Mouse (Mus musculus) MEL (cell line): ENCODE results near the gene Zfp653. TPM values are rescaled to one million over a fixed set of nuclear protein-coding genes. Genes with fewer than 3 reads are reported as not detected.

Experiments
- DNase-seq: peaks from one replicate; pipeline ENCODE4 v3.0.0; 2011; ENCODE audit warnings: low read depth, low spot score
- H3K27ac ChIP-seq: 2 replicates; pipeline ENCODE4 v1.5.1; 2012; ENCODE audit warnings: low read depth, mild to moderate bottlenecking, control low read depth, low read length, moderate library complexity; ENCODE audit not compliant: control insufficient read depth
- H3K27me3 ChIP-seq, 2 experiments: fragments of 150-350 bp in 1 of 2; sonication (generic) in 1 of 2; 2 replicates each; pipeline ENCODE4 v1.6.1; 2012; ENCODE audit warnings: low read length in 2 of 2, mild to moderate bottlenecking in 2 of 2, improper control_type of control experiment in 1 of 2, moderate library complexity in 1 of 2; ENCODE audit not compliant: insufficient read depth in 2 of 2, control insufficient read depth in 1 of 2
- H3K36me3 ChIP-seq, 2 experiments: 2 replicates each; pipeline ENCODE4 v1.6.1; 2012 to 2014; ENCODE audit warnings: low read length in 2 of 2, improper control_type of control experiment in 1 of 2, inconsistent platforms in 1 of 2, mild to moderate bottlenecking in 1 of 2; ENCODE audit not compliant: insufficient read depth in 2 of 2, control insufficient read depth in 1 of 2
- H3K4me1 ChIP-seq, 2 experiments: fragments of 150-350 bp in 1 of 2; sonication (generic) in 1 of 2; 2 replicates each; pipeline ENCODE4 v1.6.1; 2012; ENCODE audit warnings: low read length in 2 of 2, improper control_type of control experiment in 1 of 2, mild to moderate bottlenecking in 1 of 2; ENCODE audit not compliant: insufficient read depth in 2 of 2, control insufficient read depth in 1 of 2
- H3K4me3 ChIP-seq, 2 experiments: fragments of 150-350 bp in 1 of 2; sonication (generic) in 1 of 2; 2 replicates each; pipeline ENCODE4 v1.5.1; 2012; ENCODE audit warnings: low read depth in 2 of 2, low read length in 2 of 2, mild to moderate bottlenecking in 2 of 2, moderate library complexity in 2 of 2, control low read depth in 1 of 2, improper control_type of control experiment in 1 of 2; ENCODE audit not compliant: control insufficient read depth in 1 of 2, insufficient read depth in 1 of 2
- H3K79me2 ChIP-seq: 2 replicates; pipeline ENCODE4 v1.6.1; 2012; ENCODE audit warnings: mild to moderate bottlenecking, low read length, moderate library complexity; ENCODE audit not compliant: control insufficient read depth, poor library complexity, insufficient read depth
- H3K9ac ChIP-seq: 2 replicates; pipeline ENCODE4 v1.6.1; 2012; ENCODE audit warnings: low read depth, mild to moderate bottlenecking, control low read depth, low read length, moderate library complexity; ENCODE audit not compliant: control insufficient read depth, poor library complexity, severe bottlenecking
- H3K9me3 ChIP-seq: fragments of 150-350 bp; sonication (generic); replicated peaks from 2 replicates; pipeline ENCODE4 v1.6.1; 2012; ENCODE audit warnings: mild to moderate bottlenecking, low read length, improper control_type of control experiment, moderate library complexity; ENCODE audit not compliant: insufficient read depth
- CHD1 ChIP-seq: IDR thresholded peaks from 2 replicates; pipeline ENCODE4 v1.6.1; 2012; ENCODE audit warnings: low read depth, mild to moderate bottlenecking, inconsistent platforms, low read length, improper control_type of control experiment
- CHD2 ChIP-seq: IDR thresholded peaks from 2 replicates; pipeline ENCODE4 v1.6.1; 2011; ENCODE audit warnings: low read length, improper control_type of control experiment
- ELF1 ChIP-seq: IDR thresholded peaks from 2 replicates; pipeline ENCODE4 v1.6.1; 2014; ENCODE audit warnings: low read depth, mild to moderate bottlenecking, inconsistent platforms, low read length, improper control_type of control experiment, moderate library complexity
- GABPA ChIP-seq: IDR thresholded peaks from 2 replicates; pipeline ENCODE4 v1.6.1; 2012; ENCODE audit warnings: low read depth, mild to moderate bottlenecking, inconsistent platforms, low read length, improper control_type of control experiment, moderate library complexity
- GATA1 ChIP-seq: IDR thresholded peaks from 2 replicates; pipeline ENCODE4 v1.6.1; 2011; ENCODE audit warnings: low read depth, low read length, improper control_type of control experiment
- HCFC1 ChIP-seq: IDR thresholded peaks from 2 replicates; pipeline ENCODE4 v1.6.1; 2012; ENCODE audit warnings: low read depth, mild to moderate bottlenecking, inconsistent platforms, low read length, improper control_type of control experiment, moderate library complexity
- KAT2A ChIP-seq: conservative IDR thresholded peaks from 2 replicates; pipeline ENCODE4 v1.6.1; 2012; ENCODE audit warnings: low read depth, low read length, improper control_type of control experiment, inconsistent platforms
- MAZ ChIP-seq: IDR thresholded peaks from 2 replicates; pipeline ENCODE4 v1.6.1; 2012; ENCODE audit warnings: low read depth, mild to moderate bottlenecking, inconsistent platforms, low read length, improper control_type of control experiment
- POLR2A ChIP-seq, 2 experiments: IDR thresholded peaks; 2 replicates each; pipeline ENCODE4 v1.6.1; 2011 to 2012; ENCODE audit warnings: low read length in 2 of 2, mild to moderate bottlenecking in 2 of 2, control low read depth in 1 of 2, improper control_type of control experiment in 1 of 2, low read depth in 1 of 2, moderate library complexity in 1 of 2; ENCODE audit not compliant: control insufficient read depth in 1 of 2, insufficient read depth in 1 of 2, poor library complexity in 1 of 2
- RAD21 ChIP-seq: IDR thresholded peaks from 2 replicates; pipeline ENCODE4 v1.6.1; 2011; ENCODE audit warnings: mild to moderate bottlenecking, low read depth, low read length, improper control_type of control experiment
- TAL1 ChIP-seq: IDR thresholded peaks from 2 replicates; pipeline ENCODE4 v1.6.1; 2012; ENCODE audit warnings: mild to moderate bottlenecking, inconsistent platforms, low read length, moderate library complexity, mixed read lengths
- UBTF ChIP-seq: IDR thresholded peaks from 2 replicates; pipeline ENCODE4 v1.6.1; 2012; ENCODE audit warnings: low read depth, mild to moderate bottlenecking, inconsistent platforms, low read length, improper control_type of control experiment, moderate library complexity, borderline replicate concordance; ENCODE audit not compliant: insufficient read depth
- ZMIZ1 ChIP-seq: IDR thresholded peaks from 2 replicates; pipeline ENCODE4 v1.6.1; 2012; ENCODE audit warnings: low read depth, mild to moderate bottlenecking, inconsistent platforms, low read length, improper control_type of control experiment, moderate library complexity
- ZNF384 ChIP-seq: IDR thresholded peaks from 2 replicates; pipeline ENCODE4 v1.6.1; 2012; ENCODE audit warnings: low read depth, mild to moderate bottlenecking, inconsistent platforms, low read length, improper control_type of control experiment
- polyA plus RNA-seq, 2 experiments: library from polyadenylated mRNA; stranded (reverse) in 1 of 2; unstranded in 1 of 2; fragments of >175 nt in 1 of 2; fragments of >200 nt in 1 of 2; gene quantifications; 2 replicates each; pipeline versions ENCODE4 v1.2.1 to v1.2.4; 2012; ENCODE audit warnings: low replicate concordance in 2 of 2, low read depth in 1 of 2; ENCODE audit not compliant: insufficient read length in 2 of 2, insufficient read depth in 1 of 2, missing spikeins in 1 of 2
- total RNA-seq: library from RNA; depleted of rRNA; stranded (reverse); fragments of 300-350 nt; gene quantifications from 2 replicates; pipeline ENCODE4 v1.2.3, GENCODE M21; 2012

Gene Zfp653
- total and polyA plus RNA-seq, 3 experiments, result 19.2 to 40.4 TPM; not detected in 1

GRCm38 (mm10) chr9:22056303-22056910, 14.8 kb downstream of the Zfp653 start:
- H3K36me3 ChIP-seq, result peaks cover 0 to 2% of the 10 kb centered on the region in 2 experiments; a peak in 2 of 4 replicates

GRCm38 (mm10) chr9:22055713-22056112, 15.5 kb downstream of the Zfp653 start:
- Histone ChIP-seq H3K4me3 (no peak overlapping the region), H3K27ac (no peak overlapping the region), H3K4me1 (no peaks in the 10 kb centered on the region), H3K9ac (no peak overlapping the region)
- DNase-seq, result no peak
- TF ChIP-seq HCFC1, result no peak
- TF ChIP-seq POLR2A (IDR thresholded peaks at IDR 0.05; ENCODE audit: control insufficient read depth in 1 of 2, insufficient read depth in 1 of 2, low read depth in 1 of 2, low read length in 2 of 2, poor library complexity in 1 of 2), result peak in 1 of 2 experiments; percentile 8; a peak in 1 of 4 replicates
- TF ChIP-seq ZMIZ1, result no peak
- TF ChIP-seq, all 39 proteins: peak for 1
- Histone ChIP-seq H3K36me3 (peaks cover 0 to 2% of the 10 kb centered on the region in 2 experiments; a peak in 2 of 4 replicates), H3K79me2 (no peaks in the 10 kb centered on the region), H3K9me3 (no peaks in the 10 kb centered on the region), H3K27me3 (no peaks in the 10 kb centered on the region)

More at GRCm38 (mm10) chr9:22056303-22056910, 14.8 kb downstream of the Zfp653 start:
- no peak overlapping the region for H3K27ac ChIP-seq
- H3K27me3 ChIP-seq, result no peaks in the 10 kb centered on the region
- no peak overlapping the region for H3K4me3 ChIP-seq
- no peaks in the 10 kb centered on the region for H3K79me2 ChIP-seq
- no peaks in the 10 kb centered on the region for H3K9me3 ChIP-seq
- H3K9ac ChIP-seq, result no peak overlapping the region
- TF ChIP-seq ZNF384 (no peak), TAL1 (no peak), GATA1 (no peak), CHD2 (no peak), ELF1 (no peak), KAT2A (no peak), GABPA (no peak), RAD21 (no peak), UBTF (no peak), MAZ (no peak), CHD1 (no peak)
- no peak for DNase-seq
- no peaks in the 10 kb centered on the region for H3K4me1 ChIP-seq
